Mouse (Mus musculus) embryonic facial prominence, embryonic 15.5 days (tissue): ENCODE data around the gene Btaf1. TPM values are rescaled to one million over a fixed set of nuclear protein-coding genes. Genes with fewer than 3 reads are reported as not detected.
"Not testable (repeated sequence)": the region's sequence is repeated elsewhere in the genome, so short reads cannot be mapped to it uniquely, and the experiment has no call there.

Experiments
- ATAC-seq: fragments of 200-750 bp; cut with Nextera tagmentation; 2 replicates; pipeline ENCODE4 v1.8.0; 2017; ENCODE audit warnings: low read depth, moderate TSS enrichment; ENCODE audit not compliant: insufficient number of reproducible peaks, low FRiP score, low TSS enrichment
- H3K27ac ChIP-seq: fragments of 300-500 bp; sonication (generic); replicated peaks from 2 replicates; pipeline ENCODE4 v1.5.1; 2015; ENCODE audit warnings: mild to moderate bottlenecking, inconsistent platforms
- H3K27me3 ChIP-seq: fragments of 300-500 bp; sonication (generic); 2 replicates; pipeline ENCODE4 v1.6.1; 2015; ENCODE audit warnings: inconsistent platforms
- H3K36me3 ChIP-seq: fragments of 300-500 bp; sonication (generic); 2 replicates; pipeline ENCODE4 v1.6.1; 2015; ENCODE audit warnings: mild to moderate bottlenecking, inconsistent platforms
- H3K4me1 ChIP-seq: fragments of 300-500 bp; sonication (generic); 2 replicates; pipeline ENCODE4 v1.6.1; 2015; ENCODE audit warnings: inconsistent platforms
- H3K4me2 ChIP-seq: fragments of 300-500 bp; sonication (generic); replicated peaks from 2 replicates; pipeline ENCODE4 v1.6.1; 2015; ENCODE audit warnings: mild to moderate bottlenecking, inconsistent platforms
- H3K4me3 ChIP-seq: fragments of 300-500 bp; sonication (generic); replicated peaks from 2 replicates; pipeline ENCODE4 v1.5.1; 2015; ENCODE audit warnings: mild to moderate bottlenecking, inconsistent platforms
- H3K9ac ChIP-seq: fragments of 300-500 bp; sonication (generic); 2 replicates; pipeline ENCODE4 v1.6.1; 2015; ENCODE audit warnings: inconsistent platforms
- H3K9me3 ChIP-seq: fragments of 300-500 bp; sonication (generic); replicated peaks from 2 replicates; pipeline ENCODE4 v1.6.1; 2016; ENCODE audit warnings: inconsistent platforms
- WGBS: fragments of 180-500 bp; shearing (Covaris S2); methylation state at CpG from one replicate; pipeline ENCODE4 v1.1.7; 2015; 5-methylcytosine and 5-hydroxymethylcytosine counted together
- polyA plus RNA-seq: library from polyadenylated mRNA; unstranded; fragments of >200 nt; fragmentation: Nextera tagmentation; extraction: Ambion mirVana; gene quantifications from 2 replicates; pipeline ENCODE4 v1.2.1, GENCODE M21; 2015

Btaf1 gene
- polyA plus RNA-seq, 1 experiment from 2014 or later: 9.0 TPM

GRCm38 (mm10) chr19:36961320-36961719 is 35.4 kb downstream of the Btaf1 start:
- Histone ChIP-seq H3K4me3 (no peak overlapping the region), H3K9ac (no peak overlapping the region), H3K9me3 (no peaks in the 10 kb centered on the region), H3K4me1 (no peaks in the 10 kb centered on the region), H3K27ac (no peak overlapping the region), H3K27me3 (no peaks in the 10 kb centered on the region), H3K36me3 (peaks cover 28% of the 10 kb centered on the region), H3K4me2 (no peak overlapping the region)
- 95% methylated on average over 1 of the region's 1 CpGs for WGBS
- no peak for ATAC-seq

- H3K27ac ChIP-seq, H3K4me3 ChIP-seq, ATAC-seq, H3K9me3 ChIP-seq, H3K27me3 ChIP-seq, H3K9ac ChIP-seq, H3K4me1 ChIP-seq, H3K4me2 ChIP-seq: not testable (repeated sequence)
- WGBS: 85% methylated on average over 6 of the region's 6 CpGs
- H3K36me3 ChIP-seq: peaks cover 32% of the 10 kb centered on the region
Measured at GRCm38 (mm10) chr19:36962544-36963260, 36.8 kb downstream of the Btaf1 start.

GRCm38 (mm10) chr19:37004557-37004956 is 78.7 kb downstream of the Btaf1 start:
- Histone ChIP-seq H3K4me2 (no peak overlapping the region), H3K9ac (no peak overlapping the region), H3K9me3 (no peaks in the 10 kb centered on the region), H3K4me3 (no peak overlapping the region), H3K27me3 (no peaks in the 10 kb centered on the region), H3K4me1 (no peaks in the 10 kb centered on the region), H3K27ac (no peak overlapping the region), H3K36me3 (peaks cover 74% of the 10 kb centered on the region)
- no peak for ATAC-seq
- WGBS: 86% methylated on average over 5 of the region's 5 CpGs

DNA sequence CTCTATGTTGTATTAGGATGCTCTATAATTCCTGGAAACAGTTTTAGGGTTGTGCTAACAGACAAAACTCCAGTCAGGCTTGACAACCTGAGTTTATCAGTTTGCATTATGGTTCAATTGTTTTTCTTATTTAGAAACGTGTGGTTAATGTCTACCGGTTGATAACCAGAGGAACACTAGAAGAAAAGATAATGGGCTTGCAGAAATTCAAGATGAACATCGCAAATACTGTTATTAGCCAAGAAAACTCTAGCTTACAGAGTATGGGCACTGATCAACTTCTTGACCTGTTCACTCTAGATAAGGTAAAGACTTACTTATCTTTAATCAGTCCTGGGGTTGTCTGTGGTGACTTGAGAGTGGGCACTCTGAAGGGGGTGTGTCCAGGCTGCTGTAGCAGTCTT is 84.0 kb downstream of the Btaf1 start:
- no peak overlapping the region for H3K9ac ChIP-seq
- no peak overlapping the region for H3K27ac ChIP-seq
- H3K4me1 ChIP-seq: no peaks in the 10 kb centered on the region
- peaks cover 66% of the 10 kb centered on the region for H3K36me3 ChIP-seq
- WGBS: 97% methylated on average over 3 of the region's 3 CpGs
- H3K9me3 ChIP-seq: no peaks in the 10 kb centered on the region
- no peak overlapping the region for H3K4me3 ChIP-seq
- H3K27me3 ChIP-seq: no peaks in the 10 kb centered on the region
- H3K4me2 ChIP-seq: no peak overlapping the region
- ATAC-seq: no peak

DNA sequence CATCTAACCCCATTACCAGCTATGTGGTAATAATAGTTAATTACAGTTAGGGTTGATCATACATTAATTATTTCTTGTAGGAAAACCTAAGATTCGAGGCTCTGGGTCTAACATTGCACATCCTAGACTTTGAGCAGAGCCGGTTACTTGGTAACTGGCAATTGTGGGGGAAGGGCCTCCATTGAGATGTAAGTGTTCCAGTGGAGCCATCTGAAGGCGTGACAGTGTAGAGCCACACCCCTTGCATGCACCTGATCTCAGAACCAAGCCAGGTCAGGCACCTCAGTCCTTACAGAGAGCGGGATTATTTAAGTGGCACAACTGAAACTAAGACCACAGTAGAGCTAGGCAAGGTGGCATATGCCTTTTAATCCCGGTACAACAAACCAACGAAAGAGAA is 87.6 kb downstream of the Btaf1 start:
- Histone ChIP-seq H3K27me3 (no peaks in the 10 kb centered on the region), H3K4me1 (peaks cover 5% of the 10 kb centered on the region), H3K36me3 (peaks cover 38% of the 10 kb centered on the region), H3K27ac (no peak overlapping the region), H3K9me3 (no peaks in the 10 kb centered on the region), H3K4me3 (no peak overlapping the region), H3K9ac (no peak overlapping the region), H3K4me2 (no peak overlapping the region)
- 92% methylated on average over 6 of the region's 6 CpGs for WGBS
- no peak for ATAC-seq

- no peaks in the 10 kb centered on the region for H3K9me3 ChIP-seq
- H3K36me3 ChIP-seq: peaks cover 31% of the 10 kb centered on the region
- no peak overlapping the region for H3K27ac ChIP-seq
- H3K4me2 ChIP-seq: no peak overlapping the region
- no peak overlapping the region for H3K4me3 ChIP-seq
- H3K27me3 ChIP-seq: no peaks in the 10 kb centered on the region
- no peak for ATAC-seq
- H3K9ac ChIP-seq: no peak overlapping the region
- 83% methylated on average over 8 of the region's 8 CpGs for WGBS
- peaks cover 8% of the 10 kb centered on the region for H3K4me1 ChIP-seq
Measured at GRCm38 (mm10) chr19:37014173-37014939, 88.5 kb downstream of the Btaf1 start.

DNA sequence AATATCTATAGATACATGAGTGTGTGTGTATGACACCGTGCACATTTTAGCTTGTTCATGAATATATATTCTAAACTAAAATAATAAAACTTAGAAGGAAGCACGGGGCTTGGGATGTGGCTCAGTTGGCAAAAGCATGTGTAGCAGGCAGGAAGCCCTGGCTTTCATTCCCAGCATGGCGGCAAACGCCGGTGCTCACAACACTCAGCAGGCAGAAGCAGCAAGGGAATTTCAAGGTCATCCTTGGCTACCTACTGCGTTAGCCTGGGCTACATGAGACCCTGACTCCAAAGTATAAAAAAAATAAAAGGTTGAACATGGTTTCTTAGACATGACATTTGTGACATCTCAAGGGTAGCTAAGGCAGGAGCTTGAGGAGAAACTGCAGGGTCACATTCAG is 91.0 kb downstream of the Btaf1 start:
- Histone ChIP-seq H3K4me2 (no peak overlapping the region), H3K4me3 (no peak overlapping the region), H3K4me1 (peaks cover 8% of the 10 kb centered on the region), H3K36me3 (peaks cover 8% of the 10 kb centered on the region; the same call in 1 of the 2 replicates), H3K9me3 (no peaks in the 10 kb centered on the region), H3K9ac (no peak overlapping the region), H3K27ac (no peak overlapping the region), H3K27me3 (no peaks in the 10 kb centered on the region)
- WGBS: 95% methylated on average over 6 of the region's 6 CpGs
- ATAC-seq: no peak

DNA sequence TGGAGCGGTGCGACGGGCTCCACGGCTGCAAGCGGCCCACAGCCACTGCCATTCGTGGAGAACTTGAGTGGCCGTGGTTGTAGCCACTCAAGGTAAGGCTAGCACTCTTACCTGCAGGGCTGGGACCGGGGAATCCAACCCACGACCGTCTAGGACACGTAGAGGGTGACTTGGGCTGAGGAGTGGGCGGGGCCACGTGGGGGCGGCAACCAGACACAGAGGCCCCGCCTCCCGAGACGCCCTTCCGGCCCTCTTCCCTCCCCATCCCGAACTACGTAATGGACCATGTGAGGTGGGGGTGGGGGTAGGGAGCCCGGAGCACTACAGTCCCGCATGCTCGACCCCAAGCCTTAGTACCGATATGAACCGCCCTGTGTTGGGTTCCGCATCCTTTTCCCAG is 92.5 kb downstream of the Btaf1 start:
- Histone ChIP-seq H3K4me3 (peak overlapping the region; percentile 46), H3K27me3 (no peaks in the 10 kb centered on the region), H3K9ac (peak overlapping the region; percentile 6; the same call in 1 of the 2 replicates), H3K36me3 (no peaks in the 10 kb centered on the region), H3K4me2 (peak overlapping the region; percentile 59), H3K4me1 (peaks cover 8% of the 10 kb centered on the region), H3K9me3 (no peaks in the 10 kb centered on the region), H3K27ac (no peak overlapping the region)
- ATAC-seq: peak; percentile 84
- WGBS: 4% methylated on average over 26 of the region's 26 CpGs

- H3K36me3 ChIP-seq: no peaks in the 10 kb centered on the region
- H3K27ac ChIP-seq: no peak overlapping the region
- peak overlapping the region; percentile 46 for H3K4me3 ChIP-seq
- 39% methylated on average over 5 of the region's 5 CpGs for WGBS
- no peaks in the 10 kb centered on the region for H3K27me3 ChIP-seq
- no peaks in the 10 kb centered on the region for H3K9me3 ChIP-seq
- peak overlapping the region; percentile 59 for H3K4me2 ChIP-seq
- H3K9ac ChIP-seq: no peak overlapping the region
- peaks cover 8% of the 10 kb centered on the region for H3K4me1 ChIP-seq
- ATAC-seq: no peak
Measured at GRCm38 (mm10) chr19:37018931-37019330, 93.1 kb downstream of the Btaf1 start.

- ATAC-seq: no peak
- WGBS: 63% methylated on average over 5 of the region's 5 CpGs
- Histone ChIP-seq H3K4me2 (no peak overlapping the region), H3K9ac (no peak overlapping the region), H3K36me3 (no peaks in the 10 kb centered on the region), H3K27me3 (no peaks in the 10 kb centered on the region), H3K9me3 (no peaks in the 10 kb centered on the region), H3K27ac (no peak overlapping the region), H3K4me3 (no peak overlapping the region), H3K4me1 (peaks cover 8% of the 10 kb centered on the region)
Measured at GRCm38 (mm10) chr19:37020531-37020930, 94.7 kb downstream of the Btaf1 start.

DNA sequence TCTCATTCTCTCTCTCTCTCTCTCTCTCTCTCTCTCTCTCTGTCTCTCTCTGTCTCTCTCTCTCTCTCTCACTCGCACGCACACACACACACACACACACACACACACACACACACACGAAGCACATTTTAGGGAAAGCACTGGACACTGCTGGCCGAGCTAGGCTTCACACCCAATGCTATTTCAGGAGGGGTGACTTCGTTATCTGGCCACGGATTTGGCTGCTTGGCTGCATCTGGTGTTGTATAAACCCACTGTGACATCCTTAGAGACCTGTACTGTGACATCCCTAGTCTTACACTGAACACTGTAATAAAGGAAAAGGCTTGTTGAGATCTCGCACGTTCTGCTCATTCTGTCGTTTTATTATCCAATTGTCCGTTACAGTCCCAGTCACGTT is 95.1 kb downstream of the Btaf1 start:
- Histone ChIP-seq H3K27ac (no peak overlapping the region), H3K9ac (no peak overlapping the region), H3K4me3 (no peak overlapping the region), H3K4me2 (no peak overlapping the region), H3K27me3 (no peaks in the 10 kb centered on the region), H3K36me3 (no peaks in the 10 kb centered on the region), H3K9me3 (no peaks in the 10 kb centered on the region), H3K4me1 (peaks cover 8% of the 10 kb centered on the region)
- WGBS: 78% methylated on average over 11 of the region's 11 CpGs
- no peak for ATAC-seq
